Mouse (Mus musculus) intestine, embryonic 15.5 days (tissue): Measurements from ENCODE around the gene Txn2. TPM values are rescaled to one million over a fixed set of nuclear protein-coding genes. Genes with fewer than 3 reads are reported as not detected.

ENCODE experiments used
- ATAC-seq: fragments of 200-750 bp; cut with Nextera tagmentation; 2 replicates; pipeline ENCODE4 v1.8.0; 2017; ENCODE audit warnings: moderate TSS enrichment, moderate library complexity
- H3K27ac ChIP-seq: fragments of 300-500 bp; sonication (generic); 2 replicates; pipeline ENCODE4 v1.5.1; 2015; ENCODE audit warnings: mild to moderate bottlenecking, inconsistent platforms
- H3K27me3 ChIP-seq: fragments of 300-500 bp; sonication (generic); replicated peaks from 2 replicates; pipeline ENCODE4 v1.6.1; 2015; ENCODE audit warnings: inconsistent platforms
- H3K36me3 ChIP-seq: fragments of 300-500 bp; sonication (generic); 2 replicates; pipeline ENCODE4 v1.6.1; 2015; ENCODE audit warnings: inconsistent platforms
- H3K4me1 ChIP-seq: fragments of 300-500 bp; sonication (generic); replicated peaks from 2 replicates; pipeline ENCODE4 v1.6.1; 2015; ENCODE audit warnings: inconsistent platforms
- H3K4me2 ChIP-seq: fragments of 300-500 bp; sonication (generic); replicated peaks from 2 replicates; pipeline ENCODE4 v1.6.1; 2015; ENCODE audit warnings: mild to moderate bottlenecking, inconsistent platforms
- H3K4me3 ChIP-seq: fragments of 300-500 bp; sonication (generic); replicated peaks from 2 replicates; pipeline ENCODE4 v1.5.1; 2015; ENCODE audit warnings: inconsistent platforms
- H3K9ac ChIP-seq: fragments of 300-500 bp; sonication (generic); 2 replicates; pipeline ENCODE4 v1.6.1; 2015; ENCODE audit warnings: inconsistent platforms
- H3K9me3 ChIP-seq: fragments of 300-500 bp; sonication (generic); 2 replicates; pipeline ENCODE4 v1.6.1; 2016; ENCODE audit warnings: inconsistent platforms
- WGBS: fragments of 180-500 bp; shearing (Covaris S2); methylation state at CpG from one replicate; pipeline ENCODE4 v1.1.7; 2015; 5-methylcytosine and 5-hydroxymethylcytosine counted together
- polyA plus RNA-seq: library from polyadenylated mRNA; unstranded; fragments of >200 nt; fragmentation: Nextera tagmentation; extraction: Ambion mirVana; gene quantifications from 2 replicates; pipeline ENCODE4 v1.2.1, GENCODE M21; 2015

Txn2 gene
- polyA plus RNA-seq, 1 experiment from 2014 or later: 314 TPM

GRCm38 (mm10) chr15:77955440-77956403, 26.9 kb upstream of the Txn2 start:
- H3K9me3 ChIP-seq: no peaks in the 10 kb centered on the region
- peak overlapping the region; percentile 55 for H3K9ac ChIP-seq
- no peak overlapping the region for H3K27ac ChIP-seq
- H3K27me3 ChIP-seq: peaks cover 13% of the 10 kb centered on the region
- peak overlapping the region; percentile 53 for H3K4me3 ChIP-seq
- ATAC-seq: peak; percentile 39; the same call in 1 of the 2 replicates
- H3K4me1 ChIP-seq: peaks cover 14% of the 10 kb centered on the region
- peaks cover 19% of the 10 kb centered on the region for H3K36me3 ChIP-seq
- WGBS: 8% methylated on average over 52 of the region's 52 CpGs
- H3K4me2 ChIP-seq: peak overlapping the region; percentile 94

GRCm38 (mm10) chr15:77954362-77954761, 25.6 kb upstream of the Txn2 start:
- Histone ChIP-seq H3K9me3 (no peaks in the 10 kb centered on the region), H3K27ac (no peak overlapping the region), H3K27me3 (peaks cover 13% of the 10 kb centered on the region), H3K9ac (no peak overlapping the region), H3K36me3 (peaks cover 5% of the 10 kb centered on the region), H3K4me2 (no peak overlapping the region), H3K4me1 (peaks cover 14% of the 10 kb centered on the region), H3K4me3 (no peak overlapping the region)
- no peak for ATAC-seq
- WGBS: 89% methylated on average over 2 of the region's 2 CpGs

- no peak for ATAC-seq
- Histone ChIP-seq H3K27me3 (peaks cover 13% of the 10 kb centered on the region), H3K27ac (no peak overlapping the region), H3K4me2 (no peak overlapping the region), H3K9ac (no peak overlapping the region), H3K4me1 (peaks cover 14% of the 10 kb centered on the region), H3K4me3 (no peak overlapping the region), H3K36me3 (no peaks in the 10 kb centered on the region), H3K9me3 (no peaks in the 10 kb centered on the region)
- 91% methylated on average over 3 of the region's 3 CpGs for WGBS
Observed at GRCm38 (mm10) chr15:77952921-77953320, 24.1 kb upstream of the Txn2 start.

GRCm38 (mm10) chr15:77949061-77949460, 20.3 kb upstream of the Txn2 start:
- ATAC-seq: no peak
- Histone ChIP-seq H3K27me3 (no peaks in the 10 kb centered on the region), H3K9me3 (no peaks in the 10 kb centered on the region), H3K4me2 (no peak overlapping the region), H3K4me1 (no peaks in the 10 kb centered on the region), H3K9ac (no peak overlapping the region), H3K4me3 (no peak overlapping the region), H3K27ac (no peak overlapping the region), H3K36me3 (no peaks in the 10 kb centered on the region)
- 92% methylated on average over 7 of the region's 7 CpGs for WGBS

GRCm38 (mm10) chr15:77945711-77946110, 16.9 kb upstream of the Txn2 start:
- no peaks in the 10 kb centered on the region for H3K4me1 ChIP-seq
- H3K9ac ChIP-seq: no peak overlapping the region
- H3K27ac ChIP-seq: no peak overlapping the region
- H3K4me3 ChIP-seq: no peak overlapping the region
- H3K9me3 ChIP-seq: no peaks in the 10 kb centered on the region
- 84% methylated on average over 4 of the region's 4 CpGs for WGBS
- no peak overlapping the region for H3K4me2 ChIP-seq
- no peaks in the 10 kb centered on the region for H3K27me3 ChIP-seq
- no peak for ATAC-seq
- H3K36me3 ChIP-seq: no peaks in the 10 kb centered on the region

GRCm38 (mm10) chr15:77941563-77941962, 12.8 kb upstream of the Txn2 start:
- no peaks in the 10 kb centered on the region for H3K36me3 ChIP-seq
- H3K27me3 ChIP-seq: no peaks in the 10 kb centered on the region
- no peak overlapping the region for H3K4me2 ChIP-seq
- no peak overlapping the region for H3K9ac ChIP-seq
- ATAC-seq: no peak
- H3K9me3 ChIP-seq: no peaks in the 10 kb centered on the region
- no peaks in the 10 kb centered on the region for H3K4me1 ChIP-seq
- no peak overlapping the region for H3K27ac ChIP-seq
- H3K4me3 ChIP-seq: no peak overlapping the region
- 86% methylated on average over 3 of the region's 3 CpGs for WGBS

GRCm38 (mm10) chr15:77938516-77938915, 9.7 kb upstream of the Txn2 start:
- Histone ChIP-seq H3K27me3 (no peaks in the 10 kb centered on the region), H3K9me3 (no peaks in the 10 kb centered on the region), H3K36me3 (no peaks in the 10 kb centered on the region), H3K4me3 (no peak overlapping the region), H3K9ac (no peak overlapping the region), H3K4me1 (no peaks in the 10 kb centered on the region), H3K4me2 (no peak overlapping the region), H3K27ac (no peak overlapping the region)
- ATAC-seq: no peak
- WGBS: 75% methylated on average over 5 of the region's 5 CpGs

- Histone ChIP-seq H3K27ac (no peak overlapping the region), H3K4me3 (no peak overlapping the region), H3K4me2 (no peak overlapping the region), H3K27me3 (no peaks in the 10 kb centered on the region), H3K36me3 (no peaks in the 10 kb centered on the region), H3K4me1 (no peaks in the 10 kb centered on the region), H3K9me3 (no peaks in the 10 kb centered on the region), H3K9ac (no peak overlapping the region)
- ATAC-seq: no peak
- WGBS: 82% methylated on average over 14 of the region's 14 CpGs
Observed at GRCm38 (mm10) chr15:77935673-77936375, 7.0 kb upstream of the Txn2 start.

- Histone ChIP-seq H3K4me2 (no peak overlapping the region), H3K27ac (no peak overlapping the region), H3K9me3 (no peaks in the 10 kb centered on the region), H3K9ac (no peak overlapping the region), H3K4me3 (no peak overlapping the region), H3K4me1 (no peaks in the 10 kb centered on the region), H3K36me3 (no peaks in the 10 kb centered on the region), H3K27me3 (no peaks in the 10 kb centered on the region)
- ATAC-seq: no peak
- WGBS: 66% methylated on average over 5 of the region's 5 CpGs
Observed at GRCm38 (mm10) chr15:77934968-77935367, 6.2 kb upstream of the Txn2 start.

GRCm38 (mm10) chr15:77934326-77934725, 5.5 kb upstream of the Txn2 start:
- Histone ChIP-seq H3K4me1 (0 out of 2 replicates have a peak, but pooled peaks cover 5% of the 10 kb centered on the region), H3K27me3 (no peaks in the 10 kb centered on the region), H3K4me2 (no peak overlapping the region), H3K9ac (no peak overlapping the region), H3K27ac (no peak overlapping the region), H3K4me3 (no peak overlapping the region), H3K9me3 (no peaks in the 10 kb centered on the region), H3K36me3 (no peaks in the 10 kb centered on the region)
- ATAC-seq: no peak
- WGBS: 77% methylated on average over 11 of the region's 11 CpGs

- H3K4me3 ChIP-seq: no peak overlapping the region
- no peaks in the 10 kb centered on the region for H3K36me3 ChIP-seq
- peak; percentile 32; the same call in 1 of the 2 replicates for ATAC-seq
- peak overlapping the region; percentile 36 for H3K4me2 ChIP-seq
- no peak overlapping the region; the same call in 1 of the 2 replicates for H3K9ac ChIP-seq
- no peak overlapping the region for H3K27ac ChIP-seq
- 2% methylated on average over 14 of the region's 14 CpGs for WGBS
- 0 out of 2 replicates have a peak, but pooled peaks cover 5% of the 10 kb centered on the region for H3K4me1 ChIP-seq
- H3K27me3 ChIP-seq: no peaks in the 10 kb centered on the region
- no peaks in the 10 kb centered on the region for H3K9me3 ChIP-seq
Observed at GRCm38 (mm10) chr15:77933770-77934169, 5.0 kb upstream of the Txn2 start.

GRCm38 (mm10) chr15:77933222-77933621, 4.4 kb upstream of the Txn2 start:
- no peak for ATAC-seq
- Histone ChIP-seq H3K36me3 (no peaks in the 10 kb centered on the region), H3K9me3 (no peaks in the 10 kb centered on the region), H3K9ac (no peak overlapping the region), H3K27ac (no peak overlapping the region), H3K27me3 (no peaks in the 10 kb centered on the region), H3K4me3 (no peak overlapping the region), H3K4me2 (no peak overlapping the region), H3K4me1 (0 out of 2 replicates have a peak, but pooled peaks cover 5% of the 10 kb centered on the region)
- 64% methylated on average over 3 of the region's 3 CpGs for WGBS
